Mouse (Mus musculus): Measurements from ENCODE around the gene Acss3. TPM values are rescaled to one million over a fixed set of nuclear protein-coding genes. Genes with fewer than 3 reads are reported as not detected.

Gene Acss3
- polyA plus RNA-seq, 1 experiment from 2014 or later, result 1.2 TPM

DNA sequence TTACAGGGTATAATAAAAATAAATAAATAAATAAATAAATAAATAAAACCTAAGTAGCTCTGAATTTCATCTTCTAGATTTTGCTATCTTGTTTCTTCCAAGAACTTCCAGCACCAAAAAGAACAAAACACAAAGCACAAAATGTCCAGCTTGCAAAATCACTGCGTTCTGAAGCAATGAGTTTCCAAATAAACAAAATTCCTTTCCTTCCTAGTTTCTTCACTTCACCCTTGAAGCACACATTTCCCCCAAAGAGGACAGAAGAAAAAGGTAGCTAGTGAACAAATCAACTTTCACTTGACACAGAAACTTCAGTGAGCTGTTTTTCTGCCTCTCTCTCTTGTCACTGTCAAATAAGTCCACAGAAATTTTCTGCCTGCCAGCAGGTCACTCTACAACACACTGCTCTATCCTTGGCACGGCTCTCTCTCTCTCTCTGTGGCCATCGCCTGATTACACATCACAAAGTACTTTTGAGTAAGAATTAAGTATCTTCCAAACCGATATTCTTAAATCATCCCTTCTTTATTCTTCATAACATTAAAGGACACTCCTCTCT, 6.7 kb downstream of the Acss3 start:
- ATAC-seq, result no peak
- 58% methylated on average over 4 of the region's 4 CpGs for WGBS

DNA sequence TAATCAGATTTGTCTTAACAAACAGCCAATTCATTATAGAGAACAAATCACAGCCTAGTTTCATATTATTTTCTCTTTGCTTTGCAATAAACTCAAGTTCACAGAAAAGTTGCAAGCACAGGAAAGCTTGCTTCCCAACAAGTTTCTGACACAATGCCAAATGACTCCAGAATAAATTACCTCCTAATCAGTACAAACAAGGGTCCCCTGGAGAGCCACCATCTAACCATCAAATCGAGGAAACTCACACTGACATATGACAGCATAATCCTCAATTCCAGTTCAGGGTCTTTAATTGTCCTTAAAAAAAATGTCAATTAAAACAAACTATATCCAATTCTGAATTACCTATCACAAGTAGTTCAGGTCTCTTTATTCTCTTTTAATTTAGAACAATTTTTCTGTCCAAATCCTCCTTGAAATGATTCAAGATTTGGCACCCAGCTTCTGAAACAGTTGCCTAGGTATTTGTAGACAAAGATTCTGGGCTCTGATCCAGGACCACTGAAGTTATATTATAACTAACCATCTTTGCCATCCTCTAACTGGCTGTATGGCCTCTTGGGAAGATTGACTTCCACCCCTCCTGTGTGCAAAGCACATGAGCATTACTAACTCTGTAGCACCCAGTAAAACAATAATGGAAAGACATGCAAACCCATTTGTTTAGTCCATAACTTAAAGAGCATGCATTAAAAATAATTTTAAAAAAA, 7.4 kb downstream of the Acss3 start:
- 0 out of 2 replicates have a peak, but pooled peaks have one; percentile 68 for ATAC-seq
- Histone ChIP-seq H3K4me3 (ENCODE audit: low read length) (no peak overlapping the region), H3K4me1 (ENCODE audit: control insufficient read depth, insufficient read depth, low read depth, low read length) (no peaks in the 10 kb centered on the region), H3K9ac (ENCODE audit: low read depth, low read length) (no peak overlapping the region), H3K36me3 (ENCODE audit: control insufficient read depth, insufficient read depth, low read length) (no peaks in the 10 kb centered on the region), H3K27me3 (replicated peaks; ENCODE audit: control insufficient read depth, insufficient read depth, low read length) (no peaks in the 10 kb centered on the region), H3K27ac (ENCODE audit: low read depth, low read length) (no peak overlapping the region), H3K9me3 (ENCODE audit: control insufficient read depth, low read length) (no peaks in the 10 kb centered on the region), H3K4me2 (ENCODE audit: low read length) (no peak overlapping the region)
- 14% methylated on average over 1 of the region's 1 CpGs for WGBS

More for the DNA sequence above, 6.7 kb downstream of the Acss3 start:
- Histone ChIP-seq H3K4me3 (ENCODE audit: low read length) (no peak overlapping the region), H3K4me2 (ENCODE audit: low read length) (no peak overlapping the region), H3K9ac (ENCODE audit: low read depth, low read length) (no peak overlapping the region), H3K4me1 (ENCODE audit: control insufficient read depth, insufficient read depth, low read depth, low read length) (no peaks in the 10 kb centered on the region), H3K9me3 (ENCODE audit: control insufficient read depth, low read length) (no peaks in the 10 kb centered on the region), H3K27ac (ENCODE audit: low read depth, low read length) (no peak overlapping the region), H3K27me3 (replicated peaks; ENCODE audit: control insufficient read depth, insufficient read depth, low read length) (no peaks in the 10 kb centered on the region), H3K36me3 (ENCODE audit: control insufficient read depth, insufficient read depth, low read length) (no peaks in the 10 kb centered on the region)

DNA sequence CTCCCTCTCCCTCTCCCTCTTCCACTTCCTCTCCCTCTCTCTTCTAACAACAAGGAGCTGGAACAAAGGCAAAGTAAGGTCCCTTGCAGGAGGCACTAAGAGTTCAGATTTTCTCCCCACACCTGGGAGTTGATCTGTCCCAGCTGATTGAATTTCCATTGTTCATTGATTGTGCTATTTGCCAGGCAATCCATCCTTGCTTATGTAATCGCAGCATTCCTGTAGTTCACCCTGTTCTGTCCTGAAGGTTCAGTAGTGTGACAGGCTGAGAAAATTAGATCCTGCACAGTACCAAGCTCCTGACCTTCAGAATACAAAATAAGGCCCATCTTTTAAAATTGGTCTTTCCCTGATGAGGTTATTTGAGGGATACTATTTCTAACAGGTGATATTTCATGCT, 8.3 kb downstream of the Acss3 start:
- Histone ChIP-seq H3K4me3 (ENCODE audit: low read length) (no peak overlapping the region), H3K36me3 (ENCODE audit: control insufficient read depth, insufficient read depth, low read length) (no peaks in the 10 kb centered on the region), H3K9me3 (ENCODE audit: control insufficient read depth, low read length) (no peaks in the 10 kb centered on the region), H3K9ac (ENCODE audit: low read depth, low read length) (no peak overlapping the region), H3K27ac (ENCODE audit: low read depth, low read length) (no peak overlapping the region), H3K27me3 (replicated peaks; ENCODE audit: control insufficient read depth, insufficient read depth, low read length) (no peaks in the 10 kb centered on the region), H3K4me1 (ENCODE audit: control insufficient read depth, insufficient read depth, low read depth, low read length) (no peaks in the 10 kb centered on the region), H3K4me2 (ENCODE audit: low read length) (no peak overlapping the region)
- WGBS, result 67% methylated on average over 1 of the region's 1 CpGs
- ATAC-seq, result no peak

DNA sequence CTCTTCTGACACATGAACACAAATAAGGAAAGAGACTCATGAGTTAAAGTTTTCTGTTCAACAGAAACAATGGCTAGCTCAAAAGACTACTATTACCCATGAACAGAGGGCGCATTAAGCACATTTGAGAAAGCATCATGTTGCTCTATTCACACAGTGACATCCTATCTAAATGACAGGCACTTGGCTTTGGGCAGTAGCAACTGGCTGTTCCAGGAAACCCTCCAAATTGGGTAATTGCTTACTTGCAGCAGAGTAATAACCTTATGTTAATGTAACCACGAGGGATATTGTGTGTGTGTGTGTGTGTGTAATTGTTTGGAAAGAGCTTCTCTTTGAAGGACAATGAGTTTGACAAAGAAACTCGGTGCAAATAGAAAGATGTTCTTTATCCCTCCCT, 29.0 kb downstream of the Acss3 start:
- no peaks in the 10 kb centered on the region for H3K4me1 ChIP-seq (ENCODE audit: control insufficient read depth, insufficient read depth, low read depth, low read length)
- ATAC-seq, result peak; percentile 71; the same call in 1 of the 2 replicates
- no peak overlapping the region for H3K4me3 ChIP-seq (ENCODE audit: low read length)
- H3K4me2 ChIP-seq (ENCODE audit: low read length), result no peak overlapping the region
- WGBS, result 46% methylated on average over 3 of the region's 3 CpGs
- H3K27ac ChIP-seq (ENCODE audit: low read depth, low read length), result no peak overlapping the region
- no peaks in the 10 kb centered on the region for H3K27me3 ChIP-seq (replicated peaks; ENCODE audit: control insufficient read depth, insufficient read depth, low read length)
- no peak overlapping the region for H3K9ac ChIP-seq (ENCODE audit: low read depth, low read length)
- H3K36me3 ChIP-seq (ENCODE audit: control insufficient read depth, insufficient read depth, low read length), result no peaks in the 10 kb centered on the region
- no peaks in the 10 kb centered on the region for H3K9me3 ChIP-seq (ENCODE audit: control insufficient read depth, low read length)

DNA sequence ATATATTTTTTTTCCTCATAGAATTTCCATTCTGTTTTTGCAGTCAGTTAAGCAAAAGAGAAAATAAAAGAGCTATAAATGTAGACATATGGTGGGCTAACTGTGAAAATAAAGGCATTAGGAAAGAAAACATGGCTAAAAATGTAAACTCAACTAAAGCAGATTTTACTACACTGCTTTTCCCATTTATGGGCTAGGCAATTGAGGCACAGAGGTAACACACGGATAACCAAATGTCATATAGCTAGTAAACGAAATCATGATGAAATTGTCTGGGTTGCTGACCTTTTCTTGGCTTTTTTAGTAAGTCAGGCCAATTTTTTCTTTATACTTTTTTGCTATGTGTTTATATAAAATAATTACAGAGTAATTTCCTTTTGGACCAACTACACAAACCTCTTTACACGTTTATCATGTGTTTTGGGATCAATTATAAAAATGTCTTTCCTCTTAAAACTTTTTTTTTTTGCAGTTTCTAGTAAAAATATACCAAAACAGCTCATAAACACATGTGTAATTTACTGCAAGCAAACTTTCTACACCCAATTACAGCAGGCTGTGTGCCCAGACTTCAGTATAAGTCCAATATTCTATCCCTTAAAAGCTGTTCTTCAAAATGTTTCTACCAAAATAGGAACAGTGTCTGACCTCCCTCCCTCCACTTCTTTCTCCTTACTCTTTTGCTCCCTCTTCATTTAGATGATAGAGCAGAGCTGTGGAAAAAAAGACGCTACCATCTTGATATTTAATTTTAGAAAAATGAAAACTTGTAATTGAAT, 69.4 kb downstream of the Acss3 start:
- Histone ChIP-seq H3K4me2 (ENCODE audit: low read length) (no peak overlapping the region), H3K9me3 (ENCODE audit: control insufficient read depth, low read length) (no peaks in the 10 kb centered on the region), H3K4me3 (ENCODE audit: low read length) (no peak overlapping the region), H3K4me1 (ENCODE audit: control insufficient read depth, insufficient read depth, low read depth, low read length) (no peaks in the 10 kb centered on the region), H3K27me3 (replicated peaks; ENCODE audit: control insufficient read depth, insufficient read depth, low read length) (no peaks in the 10 kb centered on the region), H3K27ac (ENCODE audit: low read depth, low read length) (no peak overlapping the region), H3K9ac (ENCODE audit: low read depth, low read length) (no peak overlapping the region), H3K36me3 (ENCODE audit: control insufficient read depth, insufficient read depth, low read length) (no peaks in the 10 kb centered on the region)
- WGBS, result 81% methylated on average over 4 of the region's 4 CpGs
- no peak for ATAC-seq

DNA sequence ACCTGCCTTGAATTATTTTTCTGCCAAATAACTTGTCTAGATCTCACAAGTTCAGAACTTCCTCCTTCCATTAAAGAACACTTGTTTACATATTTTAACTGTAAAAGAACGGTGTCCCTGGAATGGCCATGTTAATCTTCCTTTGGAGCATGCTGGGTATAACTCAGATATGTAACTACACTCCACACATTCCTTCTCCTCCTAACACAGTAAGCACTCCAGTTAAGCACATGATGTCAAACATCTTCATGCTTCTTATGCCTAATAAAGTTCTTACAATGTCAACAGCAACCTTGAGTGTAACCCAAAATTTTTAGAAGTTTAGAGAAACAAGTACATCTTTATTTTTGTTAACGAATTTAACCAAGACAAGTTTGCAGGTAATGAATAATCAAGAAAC, 73.0 kb downstream of the Acss3 start:
- Histone ChIP-seq H3K4me1 (ENCODE audit: control insufficient read depth, insufficient read depth, low read depth, low read length) (no peaks in the 10 kb centered on the region), H3K27me3 (replicated peaks; ENCODE audit: control insufficient read depth, insufficient read depth, low read length) (no peaks in the 10 kb centered on the region), H3K4me2 (ENCODE audit: low read length) (no peak overlapping the region), H3K27ac (ENCODE audit: low read depth, low read length) (no peak overlapping the region), H3K4me3 (ENCODE audit: low read length) (no peak overlapping the region), H3K36me3 (ENCODE audit: control insufficient read depth, insufficient read depth, low read length) (no peaks in the 10 kb centered on the region), H3K9ac (ENCODE audit: low read depth, low read length) (no peak overlapping the region), H3K9me3 (ENCODE audit: control insufficient read depth, low read length) (no peaks in the 10 kb centered on the region)
- ATAC-seq, result no peak
- 86% methylated on average over 2 of the region's 2 CpGs for WGBS

DNA sequence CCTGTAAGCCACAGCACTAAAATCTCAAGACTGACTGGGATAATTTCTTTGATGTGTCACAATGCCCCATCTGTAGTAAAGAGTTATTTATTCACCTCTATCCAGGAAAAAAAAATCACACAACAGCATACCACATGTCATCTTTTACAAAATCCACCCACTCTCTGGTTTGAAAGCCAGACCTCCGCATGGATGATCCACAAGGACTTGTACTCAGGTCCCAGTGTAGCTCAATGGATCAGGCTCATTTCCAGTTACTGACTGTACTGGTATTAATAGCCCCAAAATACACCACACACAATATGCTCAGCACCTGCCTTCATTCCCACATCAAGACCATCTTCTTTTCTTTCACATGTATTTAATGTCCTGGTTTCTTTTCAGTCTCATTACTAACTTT, 80.8 kb downstream of the Acss3 start:
- Histone ChIP-seq H3K4me1 (ENCODE audit: control insufficient read depth, insufficient read depth, low read depth, low read length) (no peaks in the 10 kb centered on the region), H3K36me3 (ENCODE audit: control insufficient read depth, insufficient read depth, low read length) (no peaks in the 10 kb centered on the region), H3K4me3 (ENCODE audit: low read length) (no peak overlapping the region), H3K9ac (ENCODE audit: low read depth, low read length) (no peak overlapping the region), H3K27ac (ENCODE audit: low read depth, low read length) (no peak overlapping the region), H3K4me2 (ENCODE audit: low read length) (no peak overlapping the region), H3K27me3 (replicated peaks; ENCODE audit: control insufficient read depth, insufficient read depth, low read length) (no peaks in the 10 kb centered on the region), H3K9me3 (ENCODE audit: control insufficient read depth, low read length) (no peaks in the 10 kb centered on the region)
- ATAC-seq, result no peak
- WGBS, result 93% methylated on average over 1 of the region's 1 CpGs

DNA sequence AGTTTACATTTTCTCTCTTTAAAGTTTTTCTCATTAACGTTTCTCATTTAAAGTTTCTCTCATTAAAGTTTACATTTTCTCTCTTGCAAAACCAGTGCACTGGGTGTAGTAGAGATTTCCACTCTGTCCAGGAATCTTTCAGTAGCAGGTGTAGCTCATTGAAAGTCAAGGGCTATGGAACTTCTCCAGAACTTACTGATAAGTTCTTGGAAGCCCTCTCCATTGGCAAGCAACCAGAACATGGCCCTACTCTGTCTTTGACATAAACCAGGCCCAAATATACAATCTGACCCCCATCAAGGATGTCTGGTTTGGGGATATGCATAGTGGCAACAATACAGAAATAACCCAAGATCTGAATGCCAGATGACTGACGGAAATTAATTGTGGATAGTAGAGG, 82.6 kb downstream of the Acss3 start:
- Histone ChIP-seq H3K27me3 (replicated peaks; ENCODE audit: control insufficient read depth, insufficient read depth, low read length) (no peaks in the 10 kb centered on the region), H3K4me2 (ENCODE audit: low read length) (no peak overlapping the region), H3K4me3 (ENCODE audit: low read length) (no peak overlapping the region), H3K4me1 (ENCODE audit: control insufficient read depth, insufficient read depth, low read depth, low read length) (no peaks in the 10 kb centered on the region), H3K36me3 (ENCODE audit: control insufficient read depth, insufficient read depth, low read length) (no peaks in the 10 kb centered on the region), H3K9me3 (ENCODE audit: control insufficient read depth, low read length) (no peaks in the 10 kb centered on the region), H3K27ac (ENCODE audit: low read depth, low read length) (no peak overlapping the region), H3K9ac (ENCODE audit: low read depth, low read length) (no peak overlapping the region)
- ATAC-seq, result no peak
- 96% methylated on average over 2 of the region's 2 CpGs for WGBS

DNA sequence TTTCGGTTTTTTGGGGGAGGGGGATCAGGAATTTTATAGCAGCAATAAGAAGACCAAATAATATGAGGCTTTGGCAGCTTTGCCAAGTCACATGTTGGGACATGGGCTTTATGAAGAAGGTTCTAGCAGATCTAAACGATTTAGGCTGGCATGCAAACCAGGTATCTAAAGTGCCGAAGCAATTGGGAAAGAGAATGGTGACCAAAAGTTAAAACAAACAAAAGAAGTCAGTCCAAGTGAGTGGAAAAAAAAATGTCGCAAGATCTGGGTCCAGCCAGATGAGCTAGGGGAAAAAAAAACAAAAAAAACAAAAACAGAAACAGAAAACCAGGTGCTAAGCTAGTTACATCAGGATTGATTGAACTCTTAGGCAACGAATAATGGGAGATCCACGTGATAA, 83.1 kb downstream of the Acss3 start:
- 84% methylated on average over 6 of the region's 6 CpGs for WGBS
- no peak overlapping the region for H3K4me3 ChIP-seq (ENCODE audit: low read length)

More for the DNA sequence above, 83.1 kb downstream of the Acss3 start:
- ATAC-seq, result no peak
- H3K27me3 ChIP-seq (replicated peaks; ENCODE audit: control insufficient read depth, insufficient read depth, low read length), result no peaks in the 10 kb centered on the region
- no peak overlapping the region for H3K9ac ChIP-seq (ENCODE audit: low read depth, low read length)
- no peaks in the 10 kb centered on the region for H3K36me3 ChIP-seq (ENCODE audit: control insufficient read depth, insufficient read depth, low read length)
- no peaks in the 10 kb centered on the region for H3K4me1 ChIP-seq (ENCODE audit: control insufficient read depth, insufficient read depth, low read depth, low read length)
- H3K27ac ChIP-seq (ENCODE audit: low read depth, low read length), result no peak overlapping the region
- no peak overlapping the region for H3K4me2 ChIP-seq (ENCODE audit: low read length)
- no peaks in the 10 kb centered on the region for H3K9me3 ChIP-seq (ENCODE audit: control insufficient read depth, low read length)

All from hindbrain, embryonic 16.5 days (tissue).